Comparison of ENCODE assay signal across 18 mouse cellular contexts in genomic region chr1:89831095-89831494, GRCm38 (mm10).
DNase-seq lines count a peak whose midpoint lies in the region; ATAC-seq and TF ChIP-seq lines count a peak whose summit lies in the region.
"Had no signal": no experiment of that assay in that cellular context is flagged by ENCODE, and none has a peak within 500 bp of the region (broad histone marks: within the 10 kb centered on the region; RNA-seq: fewer than 3 reads in every experiment).

No protein-coding gene starts in this region.

- H3K27ac ChIP-seq in layer of hippocampus, adult 2 months, result no peak overlapping the region
- no peak overlapping the region for H3K27ac ChIP-seq in lung, postnatal 0 days (ENCODE audit: low read length)
- H3K27ac ChIP-seq in embryonic fibroblast, embryonic 13.5 days (ENCODE audit: insufficient read depth, low read length), result no peak overlapping the region
- no peak overlapping the region for H3K27ac ChIP-seq in forebrain, embryonic 12.5 days
- H3K27ac ChIP-seq: heart, embryonic 15.5 days; liver, embryonic 13.5 days; neural tube, embryonic 12.5 days had no signal

- H3K9ac ChIP-seq in lung, postnatal 0 days (replicated peaks; ENCODE audit: low read depth), result no peak overlapping the region
- H3K9ac ChIP-seq in forebrain, embryonic 12.5 days, result no peak overlapping the region
- H3K9ac ChIP-seq: heart, embryonic 15.5 days; liver, embryonic 13.5 days; neural tube, embryonic 12.5 days had no signal

- no peak for TF ChIP-seq POLR2A in embryonic fibroblast, embryonic 13.5 days (IDR thresholded peaks at IDR 0.05; ENCODE audit: low read depth, low read length)

- no peaks in the 10 kb centered on the region for H3K4me1 ChIP-seq in lung, postnatal 0 days (ENCODE audit: insufficient read depth, low read depth, low read length)
- H3K4me1 ChIP-seq in embryonic fibroblast, embryonic 13.5 days (ENCODE audit: control insufficient read depth, insufficient read depth, low read length), result no peaks in the 10 kb centered on the region
- no peaks in the 10 kb centered on the region for H3K4me1 ChIP-seq in forebrain, embryonic 12.5 days
- H3K4me1 ChIP-seq: heart, embryonic 15.5 days; liver, embryonic 13.5 days; neural tube, embryonic 12.5 days had no signal

- no peak overlapping the region for H3K4me2 ChIP-seq in lung, postnatal 0 days (replicated peaks; ENCODE audit: low read depth, low read length)
- H3K4me2 ChIP-seq in forebrain, embryonic 12.5 days, result no peak overlapping the region
- H3K4me2 ChIP-seq: heart, embryonic 15.5 days; liver, embryonic 13.5 days; midbrain, embryonic 11.5 days; neural tube, embryonic 12.5 days had no signal

- peak; percentile 11 to 30 for DNase-seq in heart, adult 18-20 months
- DNase-seq in heart, adult 8-10 months (ENCODE audit: low spot score), result no peak
- DNase-seq in layer of hippocampus, adult 2 months (ENCODE audit: low spot score in 2 of 2), result no peak
- no peak for DNase-seq in layer of hippocampus, adult 9-11 months
- peak; percentile 6 for DNase-seq in lung, postnatal 0 days (ENCODE audit: low spot score)
- DNase-seq in lung, postnatal 4 days, result no peak
- DNase-seq: adrenal gland, postnatal 10 days; B cell, adult 2 months; cerebellum, adult 9-11 months; liver, embryonic 13.5 days; thymus, postnatal 25 days had no signal

- no peaks in the 10 kb centered on the region for H3K27me3 ChIP-seq in lung, postnatal 0 days (replicated peaks; ENCODE audit: insufficient read depth, low read length)
- H3K27me3 ChIP-seq in forebrain, embryonic 12.5 days, result peaks cover 40% of the 10 kb centered on the region
- H3K27me3 ChIP-seq: heart, embryonic 15.5 days; liver, embryonic 13.5 days; neural tube, embryonic 12.5 days had no signal

- peak; percentile 67 for TF ChIP-seq EP300 in lung, postnatal 0 days (IDR thresholded peaks at IDR 0.05)

- 71% methylated on average over 1 of the region's 1 CpGs for WGBS in lung, postnatal 0 days
- WGBS in forebrain, embryonic 12.5 days, result 91% methylated on average over 1 of the region's 1 CpGs

- TF ChIP-seq CTCF in layer of hippocampus, adult 2 months (conservative IDR thresholded peaks at IDR 0.05), result peak; percentile 42
- TF ChIP-seq CTCF in lung, postnatal 0 days (IDR thresholded peaks at IDR 0.05), result peak; percentile 51
- peak; percentile 15; the same call in 1 of the 2 replicates for TF ChIP-seq CTCF in embryonic fibroblast, embryonic 13.5 days (IDR thresholded peaks at IDR 0.05; ENCODE audit: borderline replicate concordance, insufficient read depth, low read length)

- no peaks in the 10 kb centered on the region for H3K9me3 ChIP-seq in lung, postnatal 0 days (ENCODE audit: low read length)
- H3K9me3 ChIP-seq in forebrain, embryonic 12.5 days, result no peaks in the 10 kb centered on the region
- H3K9me3 ChIP-seq: heart, embryonic 15.5 days; liver, embryonic 13.5 days; neural tube, embryonic 12.5 days had no signal

- no peaks in the 10 kb centered on the region for H3K36me3 ChIP-seq in lung, postnatal 0 days (ENCODE audit: insufficient read depth, low read length)
- H3K36me3 ChIP-seq in forebrain, embryonic 12.5 days (replicated peaks), result peaks cover 6% of the 10 kb centered on the region
- H3K36me3 ChIP-seq: heart, embryonic 15.5 days; liver, embryonic 13.5 days had no signal

- peak; percentile 50 for ATAC-seq in lung, postnatal 0 days
- no peak for ATAC-seq in forebrain, embryonic 12.5 days (ENCODE audit: low FRiP score)
- ATAC-seq: forebrain, embryonic 14.5 days had no signal

- no peak overlapping the region for H3K4me3 ChIP-seq in layer of hippocampus, adult 2 months
- no peak overlapping the region for H3K4me3 ChIP-seq in lung, postnatal 0 days (ENCODE audit: low read depth, low read length)
- no peak overlapping the region for H3K4me3 ChIP-seq in embryonic fibroblast, embryonic 13.5 days (ENCODE audit: insufficient read depth, low read length)
- H3K4me3 ChIP-seq in forebrain, embryonic 12.5 days (replicated peaks), result no peak overlapping the region
- H3K4me3 ChIP-seq: erythroblast, embryonic 14.5 days; heart, embryonic 15.5 days; liver, embryonic 13.5 days; neural tube, embryonic 12.5 days had no signal

Comparison
In these comparisons a context has a peak if more than half of its experiments do, and no peak if none do; other contexts are left out.
1. DNase-seq: peak in heart, adult 18-20 months (2 of 2) and lung, postnatal 0 days (single experiment); none in heart, adult 8-10 months (single experiment), layer of hippocampus, adult 2 months (0 of 2), layer of hippocampus, adult 9-11 months (single experiment) and lung, postnatal 4 days (0 of 2).
2. Peak in every context shown above with its lines, with median percentiles within 50 percentile points of each other: CTCF ChIP-seq.